In the genomic region with DNA sequence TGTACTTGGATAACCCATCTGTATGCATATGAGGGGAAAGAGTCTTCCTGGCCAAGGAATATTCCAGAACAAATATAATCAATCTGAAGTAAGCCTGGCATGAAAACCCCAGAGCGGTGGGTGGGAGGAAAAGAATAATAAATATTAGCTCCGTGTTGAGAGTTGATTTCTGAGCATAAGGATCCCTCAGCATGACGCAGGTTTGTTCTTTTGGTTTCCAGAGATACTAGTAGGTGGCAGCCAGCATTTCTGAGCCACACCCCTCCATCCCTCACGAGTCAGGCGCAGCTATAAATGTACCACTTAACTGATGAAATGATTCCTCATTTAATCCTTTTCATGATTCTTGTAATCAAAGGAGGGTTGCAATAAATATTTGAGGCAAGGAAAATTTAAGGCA, we compare ENCODE assay signal across 21 mouse cellular contexts. TPM values are rescaled to one million over a fixed set of nuclear protein-coding genes. Genes with fewer than 3 reads are reported as not detected.
DNase-seq lines count a peak whose midpoint lies in the region; ATAC-seq and TF ChIP-seq lines count a peak whose summit lies in the region.
"Had no signal": no experiment of that assay in that cellular context is flagged by ENCODE, and none has a peak within 500 bp of the region (broad histone marks: within the 10 kb centered on the region; RNA-seq: fewer than 3 reads in every experiment).

No protein-coding gene starts in this region.

- 79% methylated on average over 5 of the region's 5 CpGs for WGBS in heart, embryonic 10.5 days

- 0 out of 2 replicates have a peak, but pooled peaks cover 5% of the 10 kb centered on the region for H3K36me3 ChIP-seq in heart, embryonic 10.5 days
- H3K36me3 ChIP-seq: heart, embryonic 15.5 days had no signal

- peak; percentile 57 for DNase-seq in heart, adult 11 months
- DNase-seq in heart, embryonic 10.5 days (ENCODE audit: low spot score), result no peak
- peak; percentile 30 to 42 for DNase-seq in layer of hippocampus, adult 2 months (ENCODE audit: low spot score in 2 of 2)
- no peak for DNase-seq in layer of hippocampus, postnatal 25 days (ENCODE audit: extremely low spot score in 1 of 2, low spot score in 1 of 2)
- DNase-seq in right cerebral cortex, adult 18-20 months, result peak; percentile 18
- DNase-seq in right cerebral cortex, postnatal 14 days, result no peak
- DNase-seq in skeletal muscle tissue, adult 2 months (ENCODE audit: low read depth, low spot score), result peak; percentile 22
- DNase-seq: adrenal gland, adult 8-10 months; adrenal gland, postnatal 25 days; cerebellum, adult 18-20 months; cerebellum, adult 9-10 months; forebrain, postnatal 0 days; gastrocnemius, postnatal 10 days; gastrocnemius, postnatal 36 days had no signal

- no peaks in the 10 kb centered on the region; the same call in 1 of the 2 replicates for H3K9me3 ChIP-seq in heart, embryonic 10.5 days
- H3K9me3 ChIP-seq: heart, embryonic 15.5 days had no signal

- H3K4me1 ChIP-seq in heart, embryonic 10.5 days, result peaks cover 5% of the 10 kb centered on the region; the same call in 1 of the 2 replicates
- H3K4me1 ChIP-seq: heart, embryonic 15.5 days had no signal

- no peak overlapping the region for H3K4me3 ChIP-seq in heart, embryonic 10.5 days
- H3K4me3 ChIP-seq in layer of hippocampus, adult 2 months, result no peak overlapping the region
- H3K4me3 ChIP-seq: heart, embryonic 12.5 days; heart, embryonic 15.5 days had no signal

- H3K27me3 ChIP-seq in heart, embryonic 10.5 days (ENCODE audit: insufficient read depth, poor library complexity, severe bottlenecking), result no peaks in the 10 kb centered on the region
- H3K27me3 ChIP-seq: heart, embryonic 12.5 days; heart, embryonic 15.5 days had no signal

- no peak overlapping the region for H3K27ac ChIP-seq in heart, embryonic 10.5 days
- H3K27ac ChIP-seq in layer of hippocampus, adult 2 months, result no peak overlapping the region
- H3K27ac ChIP-seq: heart, embryonic 15.5 days; hindbrain, embryonic 14.5 days had no signal

- no peak for TF ChIP-seq CTCF in layer of hippocampus, adult 2 months (conservative IDR thresholded peaks at IDR 0.05)

- ATAC-seq in erythroblast, adult 5-6 weeks (replicated peaks; ENCODE audit: low FRiP score, poor library complexity, severe bottlenecking), result no peak
- ATAC-seq: activated CD4-positive, CD25-positive, alpha-beta regulatory T cell, adult 4 months; forebrain, embryonic 14.5 days; forebrain, postnatal 0 days had no signal

RNA-seq across cellular contexts. Expression of gene BC067074, which starts 41.0 kb away (rescaled TPM):
- polyA plus RNA-seq in heart, embryonic 10.5 days (2016; fragmentation: Nextera tagmentation; extraction: Ambion mirVana), result 2.8 and 3.4 TPM in 2 replicates
- 1 to 10 TPM in 1 of 2 experiments, under 1 TPM in 1; 0.86 to 1.6 TPM for total RNA-seq in layer of hippocampus, adult 2 months (2021)
- 1 to 10 TPM in 1 of 2 experiments, under 1 TPM in 1; 0.91 to 1.0 TPM for total RNA-seq in layer of hippocampus, postnatal 25 days (2021)
- not detected in 2 replicates for total RNA-seq in erythroblast, adult 5-6 weeks (2015; ENCODE audit: low replicate concordance)
- not detected in 2 replicates for total RNA-seq in erythroblast, adult 5-6 weeks (2017; ENCODE audit: low replicate concordance)
- total RNA-seq: granulocyte monocyte progenitor cell, adult 5-6 weeks had no signal
- polyA plus RNA-seq: activated CD4-positive, CD25-positive, alpha-beta regulatory T cell, adult 4 months had no signal

Comparison
In these comparisons a context has a peak if more than half of its experiments do, and no peak if none do; other contexts are left out.
1. DNase-seq: peak in heart, adult 11 months (single experiment), layer of hippocampus, adult 2 months (2 of 2), right cerebral cortex, adult 18-20 months (single experiment) and skeletal muscle tissue, adult 2 months (single experiment); none in heart, embryonic 10.5 days (single experiment), layer of hippocampus, postnatal 25 days (0 of 2) and right cerebral cortex, postnatal 14 days (single experiment).